Mouse (Mus musculus) forebrain, embryonic 15.5 days (tissue): ENCODE data around the gene Fbxl17. TPM values are rescaled to one million over a fixed set of nuclear protein-coding genes. Genes with fewer than 3 reads are reported as not detected.

Experiments used
- microRNA-seq: library from miRNA; unstranded; fragments of <30 nt; microRNA quantifications from one replicate; pipeline ENCODE4, GENCODE M21; 2016
- polyA plus RNA-seq: library from polyadenylated mRNA; unstranded; fragments of >200 nt; fragmentation: Nextera tagmentation; extraction: Ambion mirVana; gene quantifications from 2 replicates; pipeline ENCODE4 v1.2.1, GENCODE M21; 2015

Gene Fbxl17
- polyA plus RNA-seq, 1 experiment from 2014 or later = 8.7 TPM

Small RNAs within 50 kb of the gene (microRNA-seq; reads per million reads assigned to microRNA genes)
- not detected for gene Gm24813
